Mouse (Mus musculus): ENCODE measurements at regions not wholly inside any gene's neighbourhood (a gene's known extent, or its start where the extent isn't known, plus 50 kb on each side); places are given as distances from the start of the nearest gene placed in this dataset.

DNA sequence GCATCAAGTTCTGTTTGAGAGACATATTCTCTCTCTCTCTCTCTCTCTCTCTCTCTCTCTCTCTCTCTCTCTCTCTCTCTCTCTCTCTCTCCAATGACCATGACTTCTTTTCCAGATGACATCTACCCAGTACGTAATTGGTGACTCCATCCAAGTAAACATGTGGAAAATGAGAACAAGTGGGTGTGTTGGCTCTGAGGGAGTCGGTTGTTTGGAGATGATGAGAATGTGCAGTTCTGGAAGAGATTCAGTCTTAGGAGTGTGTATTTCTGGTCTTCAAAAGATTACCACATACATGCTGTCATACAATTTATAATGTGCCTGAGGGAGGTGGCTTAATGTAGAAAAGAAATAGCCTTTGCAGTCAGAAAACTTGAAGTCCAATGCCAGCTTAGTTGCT, 175.3 kb upstream of the Gm12728 start:
- no peak for DNase-seq (ENCODE audit: low read depth, low spot score)
- no peaks in the 10 kb centered on the region for H3K79me2 ChIP-seq (ENCODE audit: control insufficient read depth, insufficient read depth, low read length, poor library complexity)
- H3K9ac ChIP-seq (ENCODE audit: control insufficient read depth, low read depth, low read length, poor library complexity, severe bottlenecking), result no peak overlapping the region
- no peaks in the 10 kb centered on the region for H3K36me3 ChIP-seq (ENCODE audit: control insufficient read depth in 1 of 2, insufficient read depth in 2 of 2, low read length in 2 of 2)
- H3K9me3 ChIP-seq (replicated peaks; ENCODE audit: insufficient read depth, low read length), result no peaks in the 10 kb centered on the region
- H3K27me3 ChIP-seq (ENCODE audit: control insufficient read depth in 1 of 2, insufficient read depth in 2 of 2, low read length in 2 of 2), result no peaks in the 10 kb centered on the region
- no peaks in the 10 kb centered on the region for H3K4me1 ChIP-seq (ENCODE audit: control insufficient read depth in 1 of 2, insufficient read depth in 2 of 2, low read length in 2 of 2)
- no peak overlapping the region for H3K27ac ChIP-seq (ENCODE audit: control insufficient read depth, low read depth, low read length)
- TF ChIP-seq TAL1 (IDR thresholded peaks at IDR 0.05; ENCODE audit: low read length) (no peak), TBP (IDR thresholded peaks at IDR 0.05; ENCODE audit: low read depth, low read length) (no peak), CHD2 (IDR thresholded peaks at IDR 0.05; ENCODE audit: low read length) (no peak), SMC3 (IDR thresholded peaks at IDR 0.05; ENCODE audit: low read depth, low read length) (no peak), EP300 (IDR thresholded peaks at IDR 0.05; ENCODE audit: low read depth in 1 of 2, low read length in 2 of 2) (no peak), GATA1 (IDR thresholded peaks at IDR 0.05; ENCODE audit: low read depth, low read length) (no peak), MEF2A (IDR thresholded peaks at IDR 0.05; ENCODE audit: extremely low read depth, insufficient replicate concordance, low read depth, low read length, poor library complexity, severe bottlenecking) (no peak), JUND (IDR thresholded peaks at IDR 0.05; ENCODE audit: low read depth, low read length) (no peak), UBTF (IDR thresholded peaks at IDR 0.05; ENCODE audit: borderline replicate concordance, insufficient read depth, low read depth, low read length) (no peak), NRF1 (IDR thresholded peaks at IDR 0.05; ENCODE audit: insufficient read depth, low read depth, low read length, poor library complexity, severe bottlenecking) (no peak), POLR2AphosphoS5 (IDR thresholded peaks at IDR 0.05; ENCODE audit: borderline replicate concordance, low read depth, low read length) (no peak), RCOR1 (IDR thresholded peaks at IDR 0.05; ENCODE audit: low read depth, low read length) (no peak), ZKSCAN1 (IDR thresholded peaks at IDR 0.05; ENCODE audit: low read depth, low read length) (no peak), POLR2A (IDR thresholded peaks at IDR 0.05; ENCODE audit: control insufficient read depth in 1 of 2, insufficient read depth in 1 of 2, low read depth in 1 of 2, low read length in 2 of 2, poor library complexity in 1 of 2) (no peak), MYB (IDR thresholded peaks at IDR 0.05; ENCODE audit: low read depth, low read length) (no peak), CTCF (IDR thresholded peaks at IDR 0.05 in 2 of 3, conservative IDR thresholded peaks at IDR 0.05 in 1 of 3; ENCODE audit: control insufficient read depth in 1 of 3, insufficient read depth in 1 of 3, low read depth in 2 of 3, low read length in 3 of 3, poor library complexity in 1 of 3, severe bottlenecking in 1 of 3) (no peak), MAX (IDR thresholded peaks at IDR 0.05; ENCODE audit: low read length) (no peak), MAZ (IDR thresholded peaks at IDR 0.05; ENCODE audit: low read depth, low read length) (no peak), KAT2A (conservative IDR thresholded peaks at IDR 0.05; ENCODE audit: low read depth, low read length) (no peak)
- H3K4me3 ChIP-seq (ENCODE audit: control insufficient read depth in 1 of 2, insufficient read depth in 1 of 2, low read depth in 2 of 2, low read length in 2 of 2), result no peak overlapping the region

- no peaks in the 10 kb centered on the region for H3K79me2 ChIP-seq (ENCODE audit: control insufficient read depth, insufficient read depth, low read length, poor library complexity)
- DNase-seq (ENCODE audit: low read depth, low spot score), result no peak
- TF ChIP-seq JUND (IDR thresholded peaks at IDR 0.05; ENCODE audit: low read depth, low read length) (no peak), MAX (IDR thresholded peaks at IDR 0.05; ENCODE audit: low read length) (no peak), GABPA (IDR thresholded peaks at IDR 0.05; ENCODE audit: low read depth, low read length) (no peak), ZNF384 (IDR thresholded peaks at IDR 0.05; ENCODE audit: low read depth, low read length) (no peak), ELF1 (IDR thresholded peaks at IDR 0.05; ENCODE audit: low read depth, low read length) (no peak), MEF2A (IDR thresholded peaks at IDR 0.05; ENCODE audit: extremely low read depth, insufficient replicate concordance, low read depth, low read length, poor library complexity, severe bottlenecking) (no peak), TCF12 (IDR thresholded peaks at IDR 0.05; ENCODE audit: low read depth, low read length) (no peak), GATA1 (IDR thresholded peaks at IDR 0.05; ENCODE audit: low read depth, low read length) (no peak), CTCF (IDR thresholded peaks at IDR 0.05 in 2 of 3, conservative IDR thresholded peaks at IDR 0.05 in 1 of 3; ENCODE audit: control insufficient read depth in 1 of 3, insufficient read depth in 1 of 3, low read depth in 2 of 3, low read length in 3 of 3, poor library complexity in 1 of 3, severe bottlenecking in 1 of 3) (no peak), POLR2AphosphoS5 (IDR thresholded peaks at IDR 0.05; ENCODE audit: borderline replicate concordance, low read depth, low read length) (no peak), USF1 (IDR thresholded peaks at IDR 0.05; ENCODE audit: low read depth, low read length) (no peak), CHD2 (IDR thresholded peaks at IDR 0.05; ENCODE audit: low read length) (no peak), MAZ (IDR thresholded peaks at IDR 0.05; ENCODE audit: low read depth, low read length) (no peak), MXI1 (IDR thresholded peaks at IDR 0.05; ENCODE audit: low read depth, low read length) (no peak), MYB (IDR thresholded peaks at IDR 0.05; ENCODE audit: low read depth, low read length) (no peak), E2F4 (IDR thresholded peaks at IDR 0.05; ENCODE audit: borderline replicate concordance, low read depth, low read length) (no peak), KAT2A (conservative IDR thresholded peaks at IDR 0.05; ENCODE audit: low read depth, low read length) (no peak)
- no peaks in the 10 kb centered on the region for H3K9me3 ChIP-seq (replicated peaks; ENCODE audit: insufficient read depth, low read length)
- H3K4me3 ChIP-seq (ENCODE audit: control insufficient read depth in 1 of 2, insufficient read depth in 1 of 2, low read depth in 2 of 2, low read length in 2 of 2), result no peak overlapping the region
- no peak overlapping the region for H3K9ac ChIP-seq (ENCODE audit: control insufficient read depth, low read depth, low read length, poor library complexity, severe bottlenecking)
- H3K4me1 ChIP-seq (ENCODE audit: control insufficient read depth in 1 of 2, insufficient read depth in 2 of 2, low read length in 2 of 2), result no peaks in the 10 kb centered on the region
- no peaks in the 10 kb centered on the region for H3K27me3 ChIP-seq (ENCODE audit: control insufficient read depth in 1 of 2, insufficient read depth in 2 of 2, low read length in 2 of 2)
- H3K36me3 ChIP-seq (ENCODE audit: control insufficient read depth in 1 of 2, insufficient read depth in 2 of 2, low read length in 2 of 2), result no peaks in the 10 kb centered on the region
- H3K27ac ChIP-seq (ENCODE audit: control insufficient read depth, low read depth, low read length), result no peak overlapping the region
Observed at GRCm38 (mm10) chr4:105626371-105627320, 163.0 kb upstream of the Gm12728 start.
